Mouse (Mus musculus) limb, embryonic 14.5 days (tissue): ENCODE measurements around the gene Crebbp. TPM values are rescaled to one million over a fixed set of nuclear protein-coding genes. Genes with fewer than 3 reads are reported as not detected.

Source experiments
- ATAC-seq: fragments of 200-750 bp; cut with Nextera tagmentation; 2 replicates; pipeline ENCODE4 v1.8.0; 2017; ENCODE audit warnings: low read depth, moderate number of reproducible peaks, moderate TSS enrichment; ENCODE audit not compliant: low FRiP score
- DNase-seq: peaks from one replicate; pipeline ENCODE4 v3.0.0-alpha.2; 2015; ENCODE audit warnings: low spot score
- H3K27ac ChIP-seq: fragments of 300-500 bp; sonication (generic); replicated peaks from 2 replicates; pipeline ENCODE4 v1.5.1; 2014; ENCODE audit warnings: low read depth, mild to moderate bottlenecking, low read length, moderate library complexity, mixed read lengths
- H3K27me3 ChIP-seq: fragments of 300-500 bp; sonication (generic); 2 replicates; pipeline ENCODE4 v1.6.1; 2014; ENCODE audit warnings: low read length, mixed read lengths; ENCODE audit not compliant: control insufficient read depth, insufficient read depth
- H3K36me3 ChIP-seq: fragments of 300-500 bp; sonication (generic); 2 replicates; pipeline ENCODE4 v1.6.1; 2014; ENCODE audit warnings: mild to moderate bottlenecking, low read length, moderate library complexity, mixed read lengths; ENCODE audit not compliant: control insufficient read depth, insufficient read depth
- H3K4me1 ChIP-seq: fragments of 300-500 bp; sonication (generic); 2 replicates; pipeline ENCODE4 v1.6.1; 2014; ENCODE audit warnings: antibody characterized with exemption, low read length, mixed read lengths; ENCODE audit not compliant: control insufficient read depth, insufficient read depth
- H3K4me2 ChIP-seq: fragments of 300-500 bp; sonication (generic); replicated peaks from 2 replicates; pipeline ENCODE4 v1.6.1; 2014; ENCODE audit warnings: low read depth, mild to moderate bottlenecking, low read length, moderate library complexity; ENCODE audit not compliant: severe bottlenecking
- H3K4me3 ChIP-seq: fragments of 300-500 bp; sonication (generic); replicated peaks from 2 replicates; pipeline ENCODE4 v1.5.1; 2014; ENCODE audit warnings: low read length
- H3K9ac ChIP-seq: fragments of 300-500 bp; sonication (generic); 2 replicates; pipeline ENCODE4 v1.6.1; 2014; ENCODE audit warnings: mild to moderate bottlenecking, low read depth, low read length, moderate library complexity; ENCODE audit not compliant: severe bottlenecking
- H3K9me3 ChIP-seq: fragments of 300-500 bp; sonication (generic); 2 replicates; pipeline ENCODE4 v1.6.1; 2016; ENCODE audit warnings: low read length; ENCODE audit not compliant: control insufficient read depth
- POLR2A ChIP-seq: fragments of 200-500 bp; IDR thresholded peaks from 2 replicates; pipeline ENCODE4 v1.8.0; 2012; ENCODE audit warnings: inconsistent platforms, mild to moderate bottlenecking, moderate library complexity, borderline replicate concordance; ENCODE audit not compliant: insufficient read depth, insufficient read length; ENCODE audit errors: extremely low read depth
- WGBS: fragments of 180-500 bp; shearing (Covaris S2); extraction: QIAGEN DNeasy Blood & Tissue Kit; methylation state at CpG from one replicate; pipeline ENCODE4 v1.1.7; 2014; 5-methylcytosine and 5-hydroxymethylcytosine counted together
- polyA plus RNA-seq, 2 experiments: library from polyadenylated mRNA; depleted of rRNA in 1 of 2; stranded (reverse) in 1 of 2; unstranded in 1 of 2; fragments of >200 nt; fragmentation: Nextera tagmentation in 1 of 2; extraction: Ambion mirVana in 1 of 2; gene quantifications; 2 replicates each; pipeline versions ENCODE4 v1.2.1 to v1.2.3; 2012 to 2014

Gene Crebbp
- polyA plus RNA-seq, 2 experiments = 31.3 to 60.5 TPM

GRCm38 (mm10) chr16:4198004-4198403 is 15.8 kb downstream of the Crebbp start:
- no peak for TF ChIP-seq POLR2A
- no peak overlapping the region for H3K27ac ChIP-seq
- no peak overlapping the region for H3K9ac ChIP-seq
- WGBS = 89% methylated on average over 4 of the region's 4 CpGs
- no peaks in the 10 kb centered on the region for H3K27me3 ChIP-seq
- ATAC-seq (no peak), DNase-seq (no peak)
- no peak overlapping the region for H3K4me3 ChIP-seq
- no peaks in the 10 kb centered on the region for H3K9me3 ChIP-seq
- peaks cover 3% of the 10 kb centered on the region; the same call in 1 of the 2 replicates for H3K4me1 ChIP-seq
- H3K4me2 ChIP-seq = no peak overlapping the region
- peaks cover 4% of the 10 kb centered on the region; the same call in 1 of the 2 replicates for H3K36me3 ChIP-seq

- Histone ChIP-seq H3K27me3 (no peaks in the 10 kb centered on the region), H3K4me1 (no peaks in the 10 kb centered on the region), H3K36me3 (no peaks in the 10 kb centered on the region), H3K27ac (no peak overlapping the region), H3K4me2 (no peak overlapping the region), H3K9ac (no peak overlapping the region), H3K4me3 (no peak overlapping the region), H3K9me3 (no peaks in the 10 kb centered on the region)
- TF ChIP-seq POLR2A = no peak
- no peak for ATAC-seq
- 70% methylated on average over 1 of the region's 1 CpGs for WGBS
- DNase-seq = no peak
Measured at GRCm38 (mm10) chr16:4190166-4190565, 23.6 kb downstream of the Crebbp start.

DNA sequence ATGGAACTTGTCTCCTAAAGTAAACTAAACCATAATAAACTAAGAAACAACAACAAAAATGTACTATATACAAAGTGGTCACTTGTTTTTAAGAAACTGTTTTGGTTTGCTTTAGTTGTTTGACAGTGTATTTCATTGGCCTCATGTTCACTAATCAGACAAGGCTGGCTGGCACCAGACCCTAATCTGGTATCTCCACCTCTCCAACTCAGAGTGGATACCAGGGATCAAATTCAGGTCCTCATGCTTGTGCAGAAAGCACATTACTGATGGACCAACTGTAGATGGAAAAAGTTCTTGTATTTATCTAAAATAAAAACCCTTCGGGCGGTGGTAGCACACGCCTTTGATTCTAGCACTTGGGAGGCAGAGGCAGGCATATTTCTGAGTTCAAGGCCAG is 38.7 kb downstream of the Crebbp start:
- TF ChIP-seq POLR2A = no peak
- H3K4me2 ChIP-seq = no peak overlapping the region
- no peaks in the 10 kb centered on the region for H3K27me3 ChIP-seq
- ATAC-seq (no peak), DNase-seq (no peak)
- no peak overlapping the region for H3K27ac ChIP-seq
- H3K4me3 ChIP-seq = no peak overlapping the region
- H3K4me1 ChIP-seq = no peaks in the 10 kb centered on the region
- peaks cover 25% of the 10 kb centered on the region for H3K36me3 ChIP-seq
- no peak overlapping the region for H3K9ac ChIP-seq
- H3K9me3 ChIP-seq = no peaks in the 10 kb centered on the region
- WGBS = 94% methylated on average over 3 of the region's 3 CpGs

- no peaks in the 10 kb centered on the region for H3K9me3 ChIP-seq
- no peak overlapping the region for H3K27ac ChIP-seq
- no peak overlapping the region for H3K4me2 ChIP-seq
- no peak for TF ChIP-seq POLR2A
- H3K36me3 ChIP-seq = peaks cover 14% of the 10 kb centered on the region
- 88% methylated on average over 3 of the region's 3 CpGs for WGBS
- H3K27me3 ChIP-seq = no peaks in the 10 kb centered on the region
- no peak overlapping the region for H3K4me3 ChIP-seq
- H3K9ac ChIP-seq = no peak overlapping the region
- H3K4me1 ChIP-seq = no peaks in the 10 kb centered on the region
- DNase-seq (no peak), ATAC-seq (no peak)
Measured at GRCm38 (mm10) chr16:4169530-4169929, 44.3 kb downstream of the Crebbp start.

DNA sequence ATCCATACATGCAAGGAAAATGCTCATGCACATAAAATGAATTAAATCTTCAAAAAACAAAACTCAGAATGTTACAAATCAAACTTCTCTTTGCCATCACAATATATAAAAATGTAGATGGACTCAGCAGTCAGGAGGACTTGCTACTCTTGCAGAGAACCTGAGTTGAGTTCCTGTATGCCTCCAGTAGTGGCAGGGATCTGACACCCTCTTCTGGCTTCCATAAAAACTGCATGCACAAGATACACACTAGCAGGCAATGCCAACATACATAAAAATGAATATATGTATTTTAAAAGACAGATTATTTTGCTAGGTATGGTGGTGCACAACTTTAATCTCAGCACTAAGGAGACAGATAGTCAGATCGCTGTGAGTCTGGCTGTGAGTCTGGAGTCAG is 45.3 kb downstream of the Crebbp start:
- Histone ChIP-seq H3K27me3 (no peaks in the 10 kb centered on the region), H3K4me2 (no peak overlapping the region), H3K9me3 (no peaks in the 10 kb centered on the region), H3K9ac (no peak overlapping the region), H3K4me3 (no peak overlapping the region), H3K36me3 (peaks cover 13% of the 10 kb centered on the region), H3K4me1 (no peaks in the 10 kb centered on the region), H3K27ac (no peak overlapping the region)
- no peak for ATAC-seq
- DNase-seq = no peak
- no peak for TF ChIP-seq POLR2A
- 94% methylated on average over 1 of the region's 1 CpGs for WGBS

DNA sequence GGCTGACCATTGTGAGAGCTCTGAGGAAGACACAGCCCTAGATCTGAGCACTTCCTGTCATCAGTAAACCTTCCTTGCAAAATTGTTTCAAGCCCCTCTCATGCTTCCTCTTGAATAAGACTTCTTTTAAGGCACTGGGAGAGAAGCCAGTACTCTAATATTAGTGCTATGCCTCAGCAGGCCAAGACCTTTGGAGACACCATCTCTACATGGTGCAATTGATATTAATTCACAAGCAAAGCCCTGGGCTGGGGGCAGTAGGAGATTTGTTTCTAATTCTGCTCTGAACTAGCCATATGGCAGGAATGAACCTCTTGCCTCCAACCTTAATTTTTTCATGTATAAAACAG is 52.9 kb downstream of the Crebbp start:
- Histone ChIP-seq H3K9ac (no peak overlapping the region), H3K4me2 (no peak overlapping the region), H3K4me3 (no peak overlapping the region), H3K27me3 (no peaks in the 10 kb centered on the region), H3K27ac (no peak overlapping the region; the same call in 1 of the 2 replicates), H3K36me3 (no peaks in the 10 kb centered on the region), H3K9me3 (no peaks in the 10 kb centered on the region), H3K4me1 (peaks cover 15% of the 10 kb centered on the region)
- no peak for ATAC-seq
- DNase-seq = no peak
- no peak for TF ChIP-seq POLR2A
